Mouse (Mus musculus): ENCODE data around the gene Cckar. TPM values are rescaled to one million over a fixed set of nuclear protein-coding genes. Genes with fewer than 3 reads are reported as not detected.
A peak's percentile ranks its signal among the peaks of the same experiment; 100 is the strongest.

Cckar gene
- polyA plus RNA-seq, 1 experiment from 2014 or later = 0.42 TPM

GRCm38 (mm10) chr5:53697794-53698193 is 9.7 kb downstream of the Cckar start:
- WGBS = 75% methylated on average over 9 of the region's 9 CpGs
- ATAC-seq (ENCODE audit: low read depth) = no peak
- Histone ChIP-seq H3K4me1 (ENCODE audit: control insufficient read depth, insufficient read depth, low read length) (no peaks in the 10 kb centered on the region), H3K27ac (ENCODE audit: low read depth, low read length) (no peak overlapping the region), H3K4me2 (ENCODE audit: low read depth, low read length) (no peak overlapping the region), H3K36me3 (ENCODE audit: control insufficient read depth, insufficient read depth, low read length) (no peaks in the 10 kb centered on the region), H3K9me3 (ENCODE audit: control insufficient read depth, low read length) (no peaks in the 10 kb centered on the region), H3K27me3 (ENCODE audit: control insufficient read depth, insufficient read depth, low read length) (no peaks in the 10 kb centered on the region), H3K4me3 (ENCODE audit: low read depth, low read length) (no peak overlapping the region), H3K9ac (replicated peaks; ENCODE audit: low read depth, low read length) (no peak overlapping the region)

GRCm38 (mm10) chr5:53696701-53697100 is 10.8 kb downstream of the Cckar start:
- ATAC-seq (ENCODE audit: low read depth) = no peak
- H3K9ac ChIP-seq (replicated peaks; ENCODE audit: low read depth, low read length) = no peak overlapping the region

GRCm38 (mm10) chr5:53692662-53693061 is 14.8 kb downstream of the Cckar start:
- ATAC-seq (ENCODE audit: low read depth) = no peak
- H3K4me1 ChIP-seq (ENCODE audit: control insufficient read depth, insufficient read depth, low read length) = no peaks in the 10 kb centered on the region
- 86% methylated on average over 1 of the region's 1 CpGs for WGBS
- no peak overlapping the region for H3K27ac ChIP-seq (ENCODE audit: low read depth, low read length)
- no peak overlapping the region for H3K4me2 ChIP-seq (ENCODE audit: low read depth, low read length)
- no peaks in the 10 kb centered on the region for H3K9me3 ChIP-seq (ENCODE audit: control insufficient read depth, low read length)
- no peaks in the 10 kb centered on the region for H3K36me3 ChIP-seq (ENCODE audit: control insufficient read depth, insufficient read depth, low read length)
- no peak overlapping the region for H3K4me3 ChIP-seq (ENCODE audit: low read depth, low read length)
- no peak overlapping the region for H3K9ac ChIP-seq (replicated peaks; ENCODE audit: low read depth, low read length)
- H3K27me3 ChIP-seq (ENCODE audit: control insufficient read depth, insufficient read depth, low read length) = no peaks in the 10 kb centered on the region

More at GRCm38 (mm10) chr5:53696701-53697100, 10.8 kb downstream of the Cckar start:
- no peaks in the 10 kb centered on the region for H3K9me3 ChIP-seq (ENCODE audit: control insufficient read depth, low read length)
- no peaks in the 10 kb centered on the region for H3K36me3 ChIP-seq (ENCODE audit: control insufficient read depth, insufficient read depth, low read length)
- H3K27me3 ChIP-seq (ENCODE audit: control insufficient read depth, insufficient read depth, low read length) = no peaks in the 10 kb centered on the region
- no peak overlapping the region for H3K27ac ChIP-seq (ENCODE audit: low read depth, low read length)
- 80% methylated on average over 3 of the region's 3 CpGs for WGBS
- H3K4me3 ChIP-seq (ENCODE audit: low read depth, low read length) = no peak overlapping the region
- no peak overlapping the region for H3K4me2 ChIP-seq (ENCODE audit: low read depth, low read length)
- no peaks in the 10 kb centered on the region for H3K4me1 ChIP-seq (ENCODE audit: control insufficient read depth, insufficient read depth, low read length)

- Histone ChIP-seq H3K27ac (ENCODE audit: low read depth, low read length) (no peak overlapping the region), H3K9ac (replicated peaks; ENCODE audit: low read depth, low read length) (no peak overlapping the region), H3K4me2 (ENCODE audit: low read depth, low read length) (no peak overlapping the region), H3K36me3 (ENCODE audit: control insufficient read depth, insufficient read depth, low read length) (no peaks in the 10 kb centered on the region), H3K27me3 (ENCODE audit: control insufficient read depth, insufficient read depth, low read length) (no peaks in the 10 kb centered on the region), H3K4me3 (ENCODE audit: low read depth, low read length) (no peak overlapping the region), H3K4me1 (ENCODE audit: control insufficient read depth, insufficient read depth, low read length) (no peaks in the 10 kb centered on the region), H3K9me3 (ENCODE audit: control insufficient read depth, low read length) (no peaks in the 10 kb centered on the region)
- 88% methylated on average over 8 of the region's 8 CpGs for WGBS
- ATAC-seq (ENCODE audit: low read depth) = no peak
Measured at GRCm38 (mm10) chr5:53692100-53692499, 15.4 kb downstream of the Cckar start.

GRCm38 (mm10) chr5:53691577-53691976 is 15.9 kb downstream of the Cckar start:
- Histone ChIP-seq H3K4me2 (ENCODE audit: low read depth, low read length) (no peak overlapping the region), H3K27ac (ENCODE audit: low read depth, low read length) (no peak overlapping the region), H3K36me3 (ENCODE audit: control insufficient read depth, insufficient read depth, low read length) (no peaks in the 10 kb centered on the region), H3K4me3 (ENCODE audit: low read depth, low read length) (no peak overlapping the region), H3K4me1 (ENCODE audit: control insufficient read depth, insufficient read depth, low read length) (no peaks in the 10 kb centered on the region), H3K9ac (replicated peaks; ENCODE audit: low read depth, low read length) (no peak overlapping the region), H3K27me3 (ENCODE audit: control insufficient read depth, insufficient read depth, low read length) (no peaks in the 10 kb centered on the region), H3K9me3 (ENCODE audit: control insufficient read depth, low read length) (no peaks in the 10 kb centered on the region)
- peak; percentile 34; the same call in 1 of the 2 replicates for ATAC-seq (ENCODE audit: low read depth)
- 72% methylated on average over 3 of the region's 3 CpGs for WGBS

- H3K9me3 ChIP-seq (ENCODE audit: control insufficient read depth, low read length) = no peaks in the 10 kb centered on the region
- H3K27me3 ChIP-seq (ENCODE audit: control insufficient read depth, insufficient read depth, low read length) = no peaks in the 10 kb centered on the region
- no peak for ATAC-seq (ENCODE audit: low read depth)
- H3K4me1 ChIP-seq (ENCODE audit: control insufficient read depth, insufficient read depth, low read length) = no peaks in the 10 kb centered on the region
- H3K27ac ChIP-seq (ENCODE audit: low read depth, low read length) = no peak overlapping the region
- H3K9ac ChIP-seq (replicated peaks; ENCODE audit: low read depth, low read length) = no peak overlapping the region
- no peaks in the 10 kb centered on the region for H3K36me3 ChIP-seq (ENCODE audit: control insufficient read depth, insufficient read depth, low read length)
- no peak overlapping the region for H3K4me2 ChIP-seq (ENCODE audit: low read depth, low read length)
- no peak overlapping the region for H3K4me3 ChIP-seq (ENCODE audit: low read depth, low read length)
- 84% methylated on average over 7 of the region's 7 CpGs for WGBS
Measured at GRCm38 (mm10) chr5:53688326-53688725, 19.2 kb downstream of the Cckar start.

- WGBS = 68% methylated on average over 2 of the region's 2 CpGs
- Histone ChIP-seq H3K36me3 (ENCODE audit: control insufficient read depth, insufficient read depth, low read length) (no peaks in the 10 kb centered on the region), H3K4me3 (ENCODE audit: low read depth, low read length) (no peak overlapping the region), H3K27ac (ENCODE audit: low read depth, low read length) (no peak overlapping the region), H3K9ac (replicated peaks; ENCODE audit: low read depth, low read length) (no peak overlapping the region), H3K9me3 (ENCODE audit: control insufficient read depth, low read length) (no peaks in the 10 kb centered on the region), H3K4me1 (ENCODE audit: control insufficient read depth, insufficient read depth, low read length) (no peaks in the 10 kb centered on the region), H3K27me3 (ENCODE audit: control insufficient read depth, insufficient read depth, low read length) (no peaks in the 10 kb centered on the region), H3K4me2 (ENCODE audit: low read depth, low read length) (no peak overlapping the region)
- no peak for ATAC-seq (ENCODE audit: low read depth)
Measured at GRCm38 (mm10) chr5:53686379-53686778, 21.1 kb downstream of the Cckar start.

- Histone ChIP-seq H3K4me3 (ENCODE audit: low read depth, low read length) (no peak overlapping the region), H3K27me3 (ENCODE audit: control insufficient read depth, insufficient read depth, low read length) (no peaks in the 10 kb centered on the region), H3K9me3 (ENCODE audit: control insufficient read depth, low read length) (no peaks in the 10 kb centered on the region), H3K9ac (replicated peaks; ENCODE audit: low read depth, low read length) (no peak overlapping the region), H3K27ac (ENCODE audit: low read depth, low read length) (no peak overlapping the region), H3K4me1 (ENCODE audit: control insufficient read depth, insufficient read depth, low read length) (no peaks in the 10 kb centered on the region), H3K36me3 (ENCODE audit: control insufficient read depth, insufficient read depth, low read length) (no peaks in the 10 kb centered on the region), H3K4me2 (ENCODE audit: low read depth, low read length) (no peak overlapping the region)
- WGBS = 92% methylated on average over 4 of the region's 4 CpGs
- ATAC-seq (ENCODE audit: low read depth) = no peak
Measured at GRCm38 (mm10) chr5:53685623-53686022, 21.9 kb downstream of the Cckar start.

GRCm38 (mm10) chr5:53684417-53684816 is 23.1 kb downstream of the Cckar start:
- Histone ChIP-seq H3K4me2 (ENCODE audit: low read depth, low read length) (no peak overlapping the region), H3K9ac (replicated peaks; ENCODE audit: low read depth, low read length) (no peak overlapping the region), H3K27me3 (ENCODE audit: control insufficient read depth, insufficient read depth, low read length) (no peaks in the 10 kb centered on the region), H3K4me3 (ENCODE audit: low read depth, low read length) (no peak overlapping the region), H3K9me3 (ENCODE audit: control insufficient read depth, low read length) (no peaks in the 10 kb centered on the region), H3K27ac (ENCODE audit: low read depth, low read length) (no peak overlapping the region), H3K4me1 (ENCODE audit: control insufficient read depth, insufficient read depth, low read length) (no peaks in the 10 kb centered on the region), H3K36me3 (ENCODE audit: control insufficient read depth, insufficient read depth, low read length) (no peaks in the 10 kb centered on the region)
- no peak for ATAC-seq (ENCODE audit: low read depth)
- 88% methylated on average over 1 of the region's 1 CpGs for WGBS

GRCm38 (mm10) chr5:53683916-53684315 is 23.6 kb downstream of the Cckar start:
- no peaks in the 10 kb centered on the region for H3K4me1 ChIP-seq (ENCODE audit: control insufficient read depth, insufficient read depth, low read length)
- ATAC-seq (ENCODE audit: low read depth) = no peak
- H3K27me3 ChIP-seq (ENCODE audit: control insufficient read depth, insufficient read depth, low read length) = no peaks in the 10 kb centered on the region
- H3K27ac ChIP-seq (ENCODE audit: low read depth, low read length) = no peak overlapping the region
- H3K4me3 ChIP-seq (ENCODE audit: low read depth, low read length) = no peak overlapping the region
- H3K4me2 ChIP-seq (ENCODE audit: low read depth, low read length) = no peak overlapping the region
- no peak overlapping the region for H3K9ac ChIP-seq (replicated peaks; ENCODE audit: low read depth, low read length)
- no peaks in the 10 kb centered on the region for H3K9me3 ChIP-seq (ENCODE audit: control insufficient read depth, low read length)
- WGBS = 57% methylated on average over 3 of the region's 3 CpGs
- no peaks in the 10 kb centered on the region for H3K36me3 ChIP-seq (ENCODE audit: control insufficient read depth, insufficient read depth, low read length)
